Mouse (Mus musculus) hindbrain, embryonic 14.5 days (tissue): ENCODE results near the gene 4931406P16Rik. TPM values are rescaled to one million over a fixed set of nuclear protein-coding genes. Genes with fewer than 3 reads are reported as not detected.

Experiments used
- ATAC-seq: fragments of 200-750 bp; cut with Nextera tagmentation; 2 replicates; pipeline ENCODE4 v1.8.0; 2017; ENCODE audit warnings: moderate number of reproducible peaks, mild to moderate bottlenecking, moderate TSS enrichment, moderate library complexity; ENCODE audit not compliant: low FRiP score
- DNase-seq: peaks from one replicate; pipeline ENCODE4 v3.0.0-alpha.2; 2015; ENCODE audit warnings: low spot score
- H3K27ac ChIP-seq: fragments of 300-500 bp; sonication (generic); 2 replicates; pipeline ENCODE4 v1.5.1; 2014; ENCODE audit warnings: mild to moderate bottlenecking, moderate library complexity
- H3K27me3 ChIP-seq: fragments of 300-500 bp; sonication (generic); 2 replicates; pipeline ENCODE4 v1.6.1; 2014; ENCODE audit warnings: mild to moderate bottlenecking, low read length, mixed read lengths; ENCODE audit not compliant: control insufficient read depth, insufficient read depth
- H3K36me3 ChIP-seq: fragments of 300-500 bp; sonication (generic); replicated peaks from 2 replicates; pipeline ENCODE4 v1.6.1; 2014; ENCODE audit not compliant: control insufficient read depth, insufficient read depth
- H3K4me1 ChIP-seq: fragments of 300-500 bp; sonication (generic); replicated peaks from 2 replicates; pipeline ENCODE4 v1.6.1; 2014; ENCODE audit warnings: antibody characterized with exemption, low read length, mixed read lengths; ENCODE audit not compliant: control insufficient read depth, insufficient read depth
- H3K4me2 ChIP-seq: fragments of 300-500 bp; sonication (generic); replicated peaks from 2 replicates; pipeline ENCODE4 v1.6.1; 2014; ENCODE audit warnings: mild to moderate bottlenecking, moderate library complexity
- H3K4me3 ChIP-seq: fragments of 300-500 bp; sonication (generic); replicated peaks from 2 replicates; pipeline ENCODE4 v1.5.1; 2014; ENCODE audit warnings: mild to moderate bottlenecking, low read length
- H3K9ac ChIP-seq: fragments of 300-500 bp; sonication (generic); 2 replicates; pipeline ENCODE4 v1.6.1; 2014
- H3K9me3 ChIP-seq: fragments of 300-500 bp; sonication (generic); 2 replicates; pipeline ENCODE4 v1.6.1; 2016; ENCODE audit warnings: low read length; ENCODE audit not compliant: control insufficient read depth
- WGBS: fragments of 180-500 bp; shearing (Covaris S2); extraction: QIAGEN DNeasy Blood & Tissue Kit; methylation state at CpG from one replicate; pipeline ENCODE4 v1.1.7; 2014; 5-methylcytosine and 5-hydroxymethylcytosine counted together
- polyA plus RNA-seq: library from polyadenylated mRNA; unstranded; fragments of >200 nt; fragmentation: Nextera tagmentation; extraction: Ambion mirVana; gene quantifications from 2 replicates; pipeline ENCODE4 v1.2.1, GENCODE M21; 2014

The 4931406P16Rik gene
- polyA plus RNA-seq, 1 experiment from 2014 or later: 39.5 TPM

DNA sequence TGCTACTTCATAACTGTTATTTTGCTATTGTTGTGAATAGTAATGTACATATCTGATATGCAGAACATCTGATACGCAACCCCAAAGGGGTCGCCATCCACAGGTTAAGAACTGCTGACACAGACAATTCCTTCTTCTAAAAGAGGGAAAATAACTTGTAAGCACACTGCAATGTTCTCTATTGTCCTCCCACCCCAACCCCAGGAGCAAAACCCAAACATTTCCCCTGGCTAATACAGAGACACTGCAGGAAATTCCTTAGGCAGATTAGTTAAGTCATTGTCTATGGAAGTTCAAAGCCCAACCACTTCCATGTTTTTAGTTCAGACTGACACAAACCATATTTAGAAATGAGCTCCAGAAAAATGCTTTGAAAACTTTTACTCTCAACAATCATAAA, 14.5 kb downstream of the 4931406P16Rik start:
- Histone ChIP-seq H3K27ac (no peak overlapping the region), H3K9me3 (no peaks in the 10 kb centered on the region), H3K27me3 (no peaks in the 10 kb centered on the region), H3K9ac (no peak overlapping the region), H3K4me3 (no peak overlapping the region), H3K4me2 (no peak overlapping the region), H3K4me1 (no peaks in the 10 kb centered on the region), H3K36me3 (peaks cover 3% of the 10 kb centered on the region; the same call in 1 of the 2 replicates)
- WGBS: 92% methylated on average over 2 of the region's 2 CpGs
- no peak for ATAC-seq
- DNase-seq: no peak

DNA sequence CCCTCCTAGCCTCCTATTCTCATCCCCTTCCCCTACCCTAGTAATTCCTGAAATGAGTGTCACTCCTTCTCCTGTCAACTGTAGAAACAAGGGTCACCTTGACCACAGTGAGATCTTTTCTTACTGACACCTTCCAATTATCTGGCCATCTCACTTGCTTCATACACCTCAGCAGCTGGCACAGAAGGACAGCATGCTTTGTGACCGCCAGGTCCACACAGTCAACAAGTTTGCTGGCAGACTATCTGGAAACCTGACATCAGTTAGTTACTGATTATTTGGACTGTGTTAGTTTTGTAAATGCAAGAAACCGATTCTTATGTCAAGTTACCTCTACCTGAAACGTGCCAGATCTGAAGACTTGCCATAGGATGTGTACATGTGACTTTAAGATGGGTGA, 17.2 kb downstream of the 4931406P16Rik start:
- no peak overlapping the region for H3K4me3 ChIP-seq
- DNase-seq (no peak), ATAC-seq (no peak)
- H3K9ac ChIP-seq: no peak overlapping the region
- no peaks in the 10 kb centered on the region; the same call in 1 of the 2 replicates for H3K36me3 ChIP-seq
- no peak overlapping the region for H3K27ac ChIP-seq
- H3K9me3 ChIP-seq: no peaks in the 10 kb centered on the region
- no peaks in the 10 kb centered on the region for H3K27me3 ChIP-seq
- WGBS: 95% methylated on average over 3 of the region's 3 CpGs
- H3K4me1 ChIP-seq: no peaks in the 10 kb centered on the region
- H3K4me2 ChIP-seq: no peak overlapping the region

DNA sequence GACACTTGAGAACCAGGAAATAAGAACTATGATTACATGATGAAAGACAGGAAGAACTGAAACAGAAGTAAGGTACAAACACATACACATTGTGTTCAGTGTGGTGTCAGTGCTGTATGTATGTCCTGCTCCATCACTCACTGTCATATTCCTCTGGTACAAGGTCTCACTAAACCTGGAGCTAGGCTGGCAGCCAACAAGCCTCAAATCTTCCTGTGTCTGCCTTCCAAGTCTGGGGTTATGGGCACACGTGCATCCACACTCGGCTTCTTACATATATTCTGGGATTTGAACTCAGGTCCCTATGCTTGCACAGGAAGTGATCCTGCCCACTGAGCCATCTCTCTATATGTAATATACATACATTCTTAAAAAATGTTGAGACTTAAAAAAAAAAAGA, 20.7 kb downstream of the 4931406P16Rik start:
- no peaks in the 10 kb centered on the region for H3K27me3 ChIP-seq
- no peaks in the 10 kb centered on the region for H3K9me3 ChIP-seq
- DNase-seq: no peak
- no peak overlapping the region for H3K27ac ChIP-seq
- no peak overlapping the region for H3K4me3 ChIP-seq
- 91% methylated on average over 2 of the region's 2 CpGs for WGBS
- H3K4me2 ChIP-seq: no peak overlapping the region
- H3K9ac ChIP-seq: no peak overlapping the region
- no peaks in the 10 kb centered on the region for H3K36me3 ChIP-seq
- no peak for ATAC-seq
- no peaks in the 10 kb centered on the region for H3K4me1 ChIP-seq

DNA sequence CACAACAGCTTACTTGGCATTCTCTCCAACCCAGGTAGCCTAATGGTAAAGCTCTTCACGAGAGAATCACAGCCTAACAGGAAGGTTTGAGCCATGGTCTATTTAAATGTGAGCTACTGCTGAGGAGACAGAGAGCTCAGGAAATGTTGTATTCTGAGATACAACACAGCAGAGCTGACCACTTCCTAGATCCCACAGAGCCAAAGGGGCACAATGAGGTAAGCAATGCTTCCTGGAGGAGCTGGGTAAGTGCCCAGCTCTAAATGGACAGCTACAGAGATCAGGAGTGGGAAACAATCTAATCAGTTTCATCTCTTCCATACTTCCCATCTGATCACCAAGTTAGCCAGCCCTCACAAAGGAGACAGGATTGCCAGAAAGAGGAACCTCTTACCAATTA, 22.1 kb downstream of the 4931406P16Rik start:
- DNase-seq: no peak
- no peak overlapping the region for H3K4me3 ChIP-seq
- H3K4me2 ChIP-seq: no peak overlapping the region
- WGBS: 84% methylated on average over 1 of the region's 1 CpGs
- no peaks in the 10 kb centered on the region for H3K27me3 ChIP-seq
- H3K4me1 ChIP-seq: no peaks in the 10 kb centered on the region
- no peak for ATAC-seq
- H3K9me3 ChIP-seq: no peaks in the 10 kb centered on the region
- no peak overlapping the region for H3K9ac ChIP-seq
- H3K27ac ChIP-seq: no peak overlapping the region
- no peaks in the 10 kb centered on the region for H3K36me3 ChIP-seq

DNA sequence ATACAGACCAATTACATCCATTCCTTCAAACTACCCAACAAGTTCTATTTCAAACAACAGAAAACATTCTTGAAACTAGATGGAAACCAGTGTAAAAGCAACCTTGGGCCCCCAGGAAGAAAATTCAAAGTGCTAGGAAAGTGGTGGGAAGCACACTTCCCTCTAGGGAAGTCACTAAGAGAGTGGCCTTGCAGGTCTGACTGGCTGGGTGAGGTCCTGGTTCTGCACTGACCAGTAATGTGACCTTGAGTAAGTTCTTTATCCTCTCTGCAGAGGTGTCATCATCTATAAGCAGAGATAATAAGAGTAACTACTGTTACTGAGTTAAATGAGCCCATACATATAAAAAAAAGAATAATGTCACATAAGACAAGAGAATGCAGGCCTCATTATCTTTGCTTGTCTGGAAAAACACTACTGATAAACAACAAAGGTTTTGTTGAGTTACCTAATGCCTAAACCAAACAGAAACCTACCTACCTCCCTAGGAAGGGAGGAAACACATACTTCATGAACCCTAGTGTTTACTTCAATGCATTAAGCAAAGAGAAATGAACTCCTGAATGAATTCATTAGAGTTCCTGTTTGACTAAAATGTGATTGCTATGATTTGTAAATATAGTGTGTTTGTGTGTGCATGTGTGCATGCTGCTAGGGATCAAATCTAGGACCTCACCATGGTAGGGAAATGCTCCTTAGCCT, 22.8 kb downstream of the 4931406P16Rik start:
- no peak overlapping the region for H3K27ac ChIP-seq
- no peaks in the 10 kb centered on the region for H3K4me1 ChIP-seq
- no peaks in the 10 kb centered on the region for H3K9me3 ChIP-seq
- no peak overlapping the region for H3K9ac ChIP-seq
- DNase-seq: no peak
- H3K4me2 ChIP-seq: no peak overlapping the region
- no peak overlapping the region for H3K4me3 ChIP-seq
- ATAC-seq: no peak
- peaks cover 4% of the 10 kb centered on the region; the same call in 1 of the 2 replicates for H3K36me3 ChIP-seq
- H3K27me3 ChIP-seq: no peaks in the 10 kb centered on the region

DNA sequence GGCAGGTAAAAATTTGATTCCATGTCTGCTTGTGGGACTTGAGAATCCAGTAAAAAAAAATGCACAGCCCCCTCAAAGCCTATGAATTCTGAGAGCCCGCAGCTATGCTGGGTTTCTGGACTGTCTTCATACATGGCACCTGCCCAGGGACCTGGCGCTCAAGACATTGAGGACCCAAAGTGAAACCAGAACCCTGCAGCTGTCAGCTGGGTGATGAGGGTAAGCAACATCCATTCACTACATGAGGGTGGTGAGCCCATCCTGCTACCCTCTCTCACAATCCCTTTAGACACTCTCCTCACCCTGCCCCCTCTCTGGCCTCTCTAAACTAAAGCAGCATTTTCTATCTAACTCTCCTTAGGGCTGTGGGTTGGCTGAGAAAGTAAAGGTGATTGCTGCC, 35.7 kb downstream of the 4931406P16Rik start:
- H3K4me3 ChIP-seq: no peak overlapping the region
- ATAC-seq: no peak

DNA sequence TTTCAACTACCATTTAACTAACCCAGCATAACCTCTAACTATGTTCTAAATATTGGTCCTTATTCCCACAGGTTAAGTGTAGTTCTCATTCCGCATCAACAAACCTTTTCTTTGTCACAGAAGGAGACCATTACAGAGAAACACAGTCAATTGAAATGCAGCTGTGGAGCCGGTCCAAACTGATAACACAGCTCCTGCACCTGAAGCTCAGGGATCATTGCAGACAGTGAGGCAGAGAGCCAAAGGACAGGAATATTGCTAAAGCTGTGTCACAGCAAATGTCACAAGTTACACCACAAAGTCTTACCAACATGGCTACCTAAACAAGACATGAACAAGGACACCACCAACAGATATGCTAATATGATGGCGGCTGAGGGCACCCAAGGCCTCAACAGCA, 37.3 kb downstream of the 4931406P16Rik start:
- no peak overlapping the region for H3K9ac ChIP-seq
- H3K27me3 ChIP-seq: no peaks in the 10 kb centered on the region
- WGBS: 89% methylated on average over 3 of the region's 3 CpGs
- H3K4me3 ChIP-seq: no peak overlapping the region
- no peak overlapping the region for H3K4me2 ChIP-seq
- no peak overlapping the region for H3K27ac ChIP-seq
- 0 out of 2 replicates have a peak, but pooled peaks cover 6% of the 10 kb centered on the region for H3K36me3 ChIP-seq
- no peaks in the 10 kb centered on the region for H3K4me1 ChIP-seq
- DNase-seq: no peak
- H3K9me3 ChIP-seq: no peaks in the 10 kb centered on the region
- no peak for ATAC-seq

More for the DNA sequence above, 35.7 kb downstream of the 4931406P16Rik start:
- no peak for DNase-seq
- 98% methylated on average over 2 of the region's 2 CpGs for WGBS
- H3K9me3 ChIP-seq: no peaks in the 10 kb centered on the region
- no peak overlapping the region for H3K9ac ChIP-seq
- H3K36me3 ChIP-seq: peaks cover 14% of the 10 kb centered on the region; the same call in 1 of the 2 replicates
- H3K27me3 ChIP-seq: no peaks in the 10 kb centered on the region
- H3K4me2 ChIP-seq: no peak overlapping the region
- H3K4me1 ChIP-seq: no peaks in the 10 kb centered on the region
- no peak overlapping the region for H3K27ac ChIP-seq

DNA sequence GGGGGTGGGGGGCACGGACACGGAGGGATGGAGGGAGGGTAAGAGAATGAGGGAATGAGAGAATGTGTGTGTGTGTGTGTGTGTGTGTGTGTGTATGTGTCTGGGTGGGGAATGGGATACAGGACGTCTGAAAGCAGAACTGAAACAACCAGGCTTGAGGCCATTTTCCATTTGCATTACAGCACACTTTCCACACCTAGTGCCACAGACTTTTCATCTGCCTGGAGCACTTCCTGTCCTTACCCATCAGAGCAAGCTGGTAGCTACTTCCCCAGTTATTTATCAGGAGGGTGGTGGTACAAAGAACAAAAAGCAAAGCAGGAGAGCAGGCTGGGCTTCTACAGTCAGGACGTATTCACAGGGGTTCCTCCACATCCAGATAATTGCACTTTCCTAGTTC, 40.9 kb downstream of the 4931406P16Rik start:
- Histone ChIP-seq H3K4me1 (no peaks in the 10 kb centered on the region), H3K27ac (no peak overlapping the region), H3K4me2 (no peak overlapping the region), H3K27me3 (no peaks in the 10 kb centered on the region), H3K36me3 (0 out of 2 replicates have a peak, but pooled peaks cover 2% of the 10 kb centered on the region), H3K9ac (no peak overlapping the region), H3K9me3 (no peaks in the 10 kb centered on the region), H3K4me3 (no peak overlapping the region)
- DNase-seq (no peak), ATAC-seq (no peak)
- 74% methylated on average over 4 of the region's 4 CpGs for WGBS

DNA sequence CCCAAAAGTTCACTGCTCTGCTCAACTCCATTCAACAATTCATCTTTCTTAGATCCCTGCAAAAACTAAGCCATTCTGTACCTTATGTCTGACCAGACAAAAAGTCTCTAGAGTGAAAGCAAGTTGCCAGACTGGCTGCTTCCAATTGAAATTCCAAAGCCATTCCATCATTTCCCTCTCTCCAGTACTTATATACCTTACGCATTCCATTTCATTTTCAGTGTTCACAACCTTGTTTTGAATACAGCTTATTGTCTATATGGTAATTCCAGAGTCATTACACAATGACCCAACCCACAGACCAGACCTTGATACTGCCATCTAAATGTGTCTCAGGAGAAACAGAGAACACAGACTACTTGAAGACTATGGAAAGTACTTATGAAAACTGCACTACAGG, 44.9 kb downstream of the 4931406P16Rik start:
- ATAC-seq (no peak), DNase-seq (no peak)
- peaks cover 1% of the 10 kb centered on the region; the same call in 1 of the 2 replicates for H3K36me3 ChIP-seq
- no peak overlapping the region for H3K9ac ChIP-seq
- no peaks in the 10 kb centered on the region for H3K27me3 ChIP-seq
- no peaks in the 10 kb centered on the region for H3K9me3 ChIP-seq
- no peaks in the 10 kb centered on the region for H3K4me1 ChIP-seq
- H3K4me3 ChIP-seq: no peak overlapping the region
- no peak overlapping the region for H3K4me2 ChIP-seq
- 68% methylated on average over 1 of the region's 1 CpGs for WGBS
- no peak overlapping the region for H3K27ac ChIP-seq

DNA sequence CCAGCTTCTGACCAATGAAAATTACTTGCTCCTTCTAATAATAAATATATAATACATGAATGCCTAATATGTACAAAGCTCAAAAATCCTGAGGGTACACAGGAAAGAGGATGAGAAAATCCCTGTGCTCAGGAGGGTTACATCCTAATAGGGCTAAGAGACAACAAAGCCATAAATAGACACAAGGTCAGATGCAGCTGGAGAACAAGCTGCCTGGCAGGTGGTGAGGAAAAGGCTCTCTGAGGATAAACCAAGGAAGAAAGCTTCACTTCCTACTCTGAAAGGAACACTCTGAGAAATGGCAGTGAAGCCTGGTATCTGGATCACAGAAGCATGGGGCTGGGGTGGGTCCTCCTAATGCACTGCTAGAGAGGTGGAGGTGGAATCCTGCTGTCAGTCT, 46.9 kb downstream of the 4931406P16Rik start:
- DNase-seq (no peak), ATAC-seq (no peak)
- no peak overlapping the region for H3K9ac ChIP-seq
- H3K4me2 ChIP-seq: no peak overlapping the region
- H3K4me1 ChIP-seq: no peaks in the 10 kb centered on the region
- H3K36me3 ChIP-seq: peaks cover 21% of the 10 kb centered on the region
- H3K9me3 ChIP-seq: no peaks in the 10 kb centered on the region
- no peak overlapping the region for H3K4me3 ChIP-seq
- no peaks in the 10 kb centered on the region for H3K27me3 ChIP-seq
- no peak overlapping the region for H3K27ac ChIP-seq
